Mouse (Mus musculus): ENCODE data around the gene Frat2. TPM values are rescaled to one million over a fixed set of nuclear protein-coding genes. Genes with fewer than 3 reads are reported as not detected.
"Not testable (repeated sequence)": the region's sequence is repeated elsewhere in the genome, so short reads cannot be mapped to it uniquely, and the experiment has no call there.

The Frat2 gene
- polyA plus RNA-seq, 1 experiment from 2014 or later = 4.5 TPM

DNA sequence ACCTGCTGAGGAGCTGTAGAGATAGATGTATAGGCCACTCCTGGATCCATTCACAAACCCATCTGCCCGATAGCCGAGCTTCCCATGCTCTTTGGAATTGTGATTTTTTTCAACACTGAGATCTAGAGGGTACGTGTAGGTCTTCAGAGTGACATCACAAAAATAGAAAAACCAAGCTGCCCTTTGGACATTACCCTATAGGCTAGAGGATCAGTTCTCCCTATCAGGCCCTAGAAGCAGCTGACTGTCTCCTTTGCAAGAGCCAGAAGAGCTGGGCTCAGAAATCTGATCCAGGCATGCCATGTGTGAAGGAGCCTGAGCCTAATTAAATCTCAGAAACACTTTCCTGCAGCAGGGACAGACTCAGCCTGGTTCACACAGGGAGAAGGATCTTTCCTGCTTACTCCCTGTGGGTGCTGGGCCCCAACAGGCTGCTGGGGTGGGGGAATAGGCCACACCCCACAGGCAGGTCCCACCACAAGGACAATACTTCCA, 9.9 kb upstream of the Frat2 start:
- WGBS = 38% methylated on average over 3 of the region's 3 CpGs
- Histone ChIP-seq H3K4me2 (replicated peaks; ENCODE audit: low read depth) (no peak overlapping the region; the same call in 1 of the 2 replicates), H3K4me3 (ENCODE audit: low read depth, low read length) (no peak overlapping the region), H3K9ac (ENCODE audit: low read depth, low read length) (no peak overlapping the region), H3K4me1 (replicated peaks; ENCODE audit: control insufficient read depth, insufficient read depth, low read length) (no peaks in the 10 kb centered on the region), H3K27me3 (replicated peaks; ENCODE audit: control insufficient read depth, insufficient read depth, low read length) (no peaks in the 10 kb centered on the region), H3K27ac (ENCODE audit: low read depth, low read length) (peak overlapping the region; percentile 73), H3K9me3 (ENCODE audit: control insufficient read depth) (no peaks in the 10 kb centered on the region), H3K36me3 (ENCODE audit: control insufficient read depth, insufficient read depth) (peaks cover 5% of the 10 kb centered on the region; the same call in 1 of the 2 replicates)
- no peak for TF ChIP-seq CTCF (IDR thresholded peaks at IDR 0.05; ENCODE audit: low read depth)
- peak; percentile 57 for ATAC-seq

DNA sequence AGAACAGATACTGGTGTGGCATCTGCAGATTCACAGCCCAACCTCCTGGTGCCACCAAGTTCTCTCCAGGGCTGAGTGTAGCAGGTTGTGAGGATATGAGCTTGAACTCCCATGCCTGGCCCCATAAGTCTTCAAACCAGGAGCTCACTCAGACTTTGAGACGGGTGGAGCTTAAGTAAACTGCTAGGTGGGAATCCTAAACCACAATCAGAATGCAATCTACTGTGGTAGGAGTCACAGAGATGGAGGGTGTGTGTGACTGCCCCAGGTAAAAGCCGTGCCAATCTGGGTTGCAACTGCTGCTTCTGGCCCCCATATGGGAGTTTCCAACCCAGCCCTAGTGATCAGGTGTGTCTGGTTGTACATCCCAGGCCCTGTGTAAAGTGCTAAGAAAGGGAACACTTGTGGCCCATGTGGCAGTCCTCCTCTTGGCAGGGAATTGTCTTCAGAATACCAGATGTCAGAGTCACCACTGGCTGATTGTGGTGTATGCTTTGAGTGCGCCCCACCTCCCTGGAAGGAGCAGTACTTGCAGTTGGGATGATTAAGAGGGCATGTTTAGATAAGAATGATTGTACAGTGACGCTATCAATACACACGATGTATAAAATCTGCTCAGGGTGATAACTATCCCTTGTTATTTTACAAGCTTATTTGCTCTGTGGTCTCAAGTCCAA, 9.3 kb upstream of the Frat2 start:
- Histone ChIP-seq H3K36me3 (ENCODE audit: control insufficient read depth, insufficient read depth) (no peaks in the 10 kb centered on the region), H3K4me3 (ENCODE audit: low read depth, low read length) (no peak overlapping the region), H3K9me3 (ENCODE audit: control insufficient read depth) (no peaks in the 10 kb centered on the region), H3K27ac (ENCODE audit: low read depth, low read length) (peak overlapping the region; percentile 73), H3K4me2 (replicated peaks; ENCODE audit: low read depth) (peak overlapping the region; percentile 37), H3K27me3 (replicated peaks; ENCODE audit: control insufficient read depth, insufficient read depth, low read length) (no peaks in the 10 kb centered on the region), H3K9ac (ENCODE audit: low read depth, low read length) (no peak overlapping the region), H3K4me1 (replicated peaks; ENCODE audit: control insufficient read depth, insufficient read depth, low read length) (no peaks in the 10 kb centered on the region)
- TF ChIP-seq CTCF (IDR thresholded peaks at IDR 0.05; ENCODE audit: low read depth) = no peak
- peak; percentile 81 for ATAC-seq
- WGBS = 30% methylated on average over 5 of the region's 5 CpGs

DNA sequence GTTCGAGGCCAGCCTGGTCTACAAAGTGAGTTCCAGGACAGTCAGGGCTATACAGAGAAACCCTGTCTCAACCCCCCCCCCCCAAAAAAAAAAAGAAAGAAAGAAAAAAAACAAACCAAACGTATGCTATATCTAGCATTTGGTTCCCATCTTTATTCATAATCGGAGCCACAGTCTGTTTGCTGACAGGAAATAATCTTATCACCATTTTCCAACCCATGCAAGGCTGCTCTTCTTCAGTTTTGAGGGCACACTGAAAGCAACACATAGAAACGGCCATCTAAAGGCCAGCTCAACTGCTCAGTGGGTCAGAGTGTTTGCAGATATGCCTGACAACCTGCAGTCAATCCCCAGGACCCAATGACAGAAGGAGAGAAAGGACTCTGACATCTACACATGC, 4.5 kb upstream of the Frat2 start:
- no peak overlapping the region for H3K9ac ChIP-seq (ENCODE audit: low read depth, low read length)
- no peak overlapping the region for H3K27ac ChIP-seq (ENCODE audit: low read depth, low read length)
- no peaks in the 10 kb centered on the region for H3K27me3 ChIP-seq (replicated peaks; ENCODE audit: control insufficient read depth, insufficient read depth, low read length)
- no peaks in the 10 kb centered on the region for H3K4me1 ChIP-seq (replicated peaks; ENCODE audit: control insufficient read depth, insufficient read depth, low read length)
- no peak for ATAC-seq
- no peak for TF ChIP-seq CTCF (IDR thresholded peaks at IDR 0.05; ENCODE audit: low read depth)
- no peaks in the 10 kb centered on the region for H3K9me3 ChIP-seq (ENCODE audit: control insufficient read depth)
- H3K4me2 ChIP-seq (replicated peaks; ENCODE audit: low read depth) = no peak overlapping the region
- H3K4me3 ChIP-seq (ENCODE audit: low read depth, low read length) = no peak overlapping the region
- 84% methylated on average over 4 of the region's 4 CpGs for WGBS
- no peaks in the 10 kb centered on the region for H3K36me3 ChIP-seq (ENCODE audit: control insufficient read depth, insufficient read depth)

DNA sequence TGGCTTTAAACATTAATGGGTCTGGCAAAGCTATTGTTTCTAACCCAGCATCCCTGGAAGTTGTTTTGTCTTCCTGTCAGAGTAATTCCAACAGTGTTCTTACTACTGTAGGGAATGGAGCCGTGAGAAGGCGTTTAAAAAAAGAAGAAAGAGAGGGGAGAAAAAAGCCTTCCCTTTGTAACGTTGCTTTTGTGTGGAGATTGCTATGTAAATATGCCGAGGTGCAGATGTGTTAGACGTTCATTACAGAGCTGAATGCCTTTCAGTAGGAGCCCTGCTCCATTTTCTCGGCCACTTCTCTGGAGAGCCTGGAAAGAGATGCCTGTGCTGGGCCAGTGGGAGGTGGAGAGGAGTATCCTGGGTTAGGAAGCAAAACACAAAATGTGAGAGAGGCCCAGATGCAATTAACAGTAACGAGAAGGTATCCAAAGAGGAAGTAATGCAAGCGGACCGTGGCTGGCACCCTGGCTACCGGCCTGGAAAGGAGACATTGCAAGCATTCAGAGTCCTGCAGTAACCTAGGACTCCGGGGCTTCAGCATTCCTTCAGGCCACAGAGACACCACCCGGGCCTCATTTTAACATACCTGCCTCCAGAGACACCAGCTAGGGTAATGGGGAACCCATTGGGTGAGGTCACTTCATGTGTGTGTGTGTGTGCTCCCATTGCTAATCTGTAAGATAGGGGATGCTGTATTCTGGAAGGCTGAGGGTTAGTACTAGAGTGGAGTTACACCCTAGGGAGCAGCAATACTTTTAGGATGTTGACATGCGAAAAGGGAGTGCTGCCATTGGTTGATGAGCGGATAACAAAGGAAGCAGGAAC, 3.0 kb upstream of the Frat2 start:
- Histone ChIP-seq H3K27ac (ENCODE audit: low read depth, low read length) (no peak overlapping the region), H3K4me2 (replicated peaks; ENCODE audit: low read depth) (no peak overlapping the region)
- no peak for TF ChIP-seq CTCF (IDR thresholded peaks at IDR 0.05; ENCODE audit: low read depth)

DNA sequence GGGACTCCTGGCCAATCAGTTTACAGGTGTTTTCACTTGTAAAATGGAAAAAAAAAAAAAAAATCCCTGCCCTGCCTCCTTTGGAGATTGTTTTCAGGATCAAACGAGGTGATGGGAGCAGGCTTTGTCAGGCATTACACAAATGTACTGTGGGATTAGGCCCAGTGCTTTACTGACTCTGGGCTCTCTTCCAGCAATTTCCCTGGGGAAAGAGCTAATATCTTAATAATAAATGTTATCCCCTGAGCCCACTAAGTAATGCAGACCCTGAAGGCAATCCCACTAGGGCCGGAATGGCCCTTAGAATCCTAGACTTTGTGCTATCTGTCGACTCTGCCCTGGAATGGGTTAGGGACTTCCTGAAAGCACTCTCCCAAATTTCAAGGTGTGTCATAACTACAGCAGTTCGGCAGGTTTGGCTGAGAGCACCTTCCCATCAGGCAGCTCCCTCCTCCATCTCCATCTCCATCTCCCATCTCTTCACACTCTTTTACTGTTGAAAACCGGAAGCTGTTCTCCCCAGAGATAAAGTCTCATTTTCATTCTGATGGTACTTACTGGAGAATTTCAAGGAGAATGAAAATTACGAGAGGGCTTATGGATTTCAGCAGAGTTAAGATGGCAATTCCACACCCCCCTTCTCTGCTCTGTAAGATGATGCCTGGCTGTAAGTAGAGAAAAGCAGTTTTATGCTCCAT, 2.2 kb upstream of the Frat2 start:
- no peak overlapping the region for H3K4me3 ChIP-seq (ENCODE audit: low read depth, low read length)
- no peak overlapping the region for H3K27ac ChIP-seq (ENCODE audit: low read depth, low read length)
- H3K36me3 ChIP-seq (ENCODE audit: control insufficient read depth, insufficient read depth) = no peaks in the 10 kb centered on the region
- 0 out of 2 replicates have a peak, but pooled peaks cover 5% of the 10 kb centered on the region for H3K4me1 ChIP-seq (replicated peaks; ENCODE audit: control insufficient read depth, insufficient read depth, low read length)
- no peaks in the 10 kb centered on the region for H3K9me3 ChIP-seq (ENCODE audit: control insufficient read depth)
- no peak for ATAC-seq
- H3K27me3 ChIP-seq (replicated peaks; ENCODE audit: control insufficient read depth, insufficient read depth, low read length) = no peaks in the 10 kb centered on the region
- no peak overlapping the region for H3K9ac ChIP-seq (ENCODE audit: low read depth, low read length)
- no peak for TF ChIP-seq CTCF (IDR thresholded peaks at IDR 0.05; ENCODE audit: low read depth)
- no peak overlapping the region for H3K4me2 ChIP-seq (replicated peaks; ENCODE audit: low read depth)
- WGBS = 53% methylated on average over 6 of the region's 6 CpGs

More for the DNA sequence above, 3.0 kb upstream of the Frat2 start:
- Histone ChIP-seq H3K9ac (ENCODE audit: low read depth, low read length) (no peak overlapping the region), H3K36me3 (ENCODE audit: control insufficient read depth, insufficient read depth) (no peaks in the 10 kb centered on the region), H3K27me3 (replicated peaks; ENCODE audit: control insufficient read depth, insufficient read depth, low read length) (no peaks in the 10 kb centered on the region), H3K9me3 (ENCODE audit: control insufficient read depth) (no peaks in the 10 kb centered on the region), H3K4me3 (ENCODE audit: low read depth, low read length) (no peak overlapping the region), H3K4me1 (replicated peaks; ENCODE audit: control insufficient read depth, insufficient read depth, low read length) (0 out of 2 replicates have a peak, but pooled peaks cover 5% of the 10 kb centered on the region)
- WGBS = 46% methylated on average over 14 of the region's 14 CpGs
- no peak for ATAC-seq

DNA sequence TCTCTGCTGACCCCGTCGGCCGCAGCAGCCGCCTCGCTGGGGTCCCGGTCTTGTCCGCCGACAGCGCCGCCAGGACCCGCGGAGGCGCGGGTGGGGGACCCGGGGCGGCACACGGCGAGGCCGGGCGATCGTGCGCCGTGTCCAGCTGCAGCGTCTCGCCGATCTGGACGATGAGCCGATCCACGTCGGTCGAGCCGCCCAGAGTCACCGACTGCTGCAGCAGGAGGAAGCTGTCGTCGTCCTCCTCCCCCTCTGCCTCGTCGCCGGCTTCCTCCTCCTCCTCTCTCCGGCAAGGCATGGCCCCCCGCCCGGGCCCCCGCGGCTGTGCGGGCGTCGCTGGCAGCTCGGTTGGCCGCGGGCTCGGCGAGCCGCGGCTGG, 329 bp downstream of the Frat2 start:
- H3K27me3 ChIP-seq (replicated peaks; ENCODE audit: control insufficient read depth, insufficient read depth, low read length); H3K36me3 ChIP-seq (ENCODE audit: control insufficient read depth, insufficient read depth); H3K4me1 ChIP-seq (replicated peaks; ENCODE audit: control insufficient read depth, insufficient read depth, low read length); H3K9me3 ChIP-seq (ENCODE audit: control insufficient read depth): not testable (repeated sequence)
- peak overlapping the region; percentile 74 for H3K4me3 ChIP-seq (ENCODE audit: low read depth, low read length)
- peak; percentile 58 for ATAC-seq
- under 1% methylated on average over 48 of the region's 53 CpGs for WGBS
- H3K27ac ChIP-seq (ENCODE audit: low read depth, low read length) = peak overlapping the region; percentile 87
- H3K4me2 ChIP-seq (replicated peaks; ENCODE audit: low read depth) = peak overlapping the region; percentile 97
- peak overlapping the region; percentile 81 for H3K9ac ChIP-seq (ENCODE audit: low read depth, low read length)

Data from intestine, postnatal 0 days (tissue).